Mouse (Mus musculus) heart, embryonic 15.5 days (tissue): ENCODE results near the gene Mfng. TPM values are rescaled to one million over a fixed set of nuclear protein-coding genes. Genes with fewer than 3 reads are reported as not detected.

Experiments
- ATAC-seq: fragments of 200-750 bp; cut with Nextera tagmentation; replicated peaks from 2 replicates; pipeline ENCODE4 v1.8.0; 2017; ENCODE audit warnings: low read depth, moderate TSS enrichment; ENCODE audit not compliant: insufficient number of reproducible peaks, insufficient read depth, low FRiP score
- H3K27ac ChIP-seq: fragments of 300-500 bp; sonication (generic); 2 replicates; pipeline ENCODE4 v1.5.1; 2015; ENCODE audit warnings: mild to moderate bottlenecking, inconsistent platforms
- H3K27me3 ChIP-seq: fragments of 300-500 bp; sonication (generic); 2 replicates; pipeline ENCODE4 v1.6.1; 2015; ENCODE audit warnings: inconsistent platforms
- H3K36me3 ChIP-seq: fragments of 300-500 bp; sonication (generic); 2 replicates; pipeline ENCODE4 v1.6.1; 2015; ENCODE audit warnings: mild to moderate bottlenecking, inconsistent platforms
- H3K4me1 ChIP-seq: fragments of 300-500 bp; sonication (generic); replicated peaks from 2 replicates; pipeline ENCODE4 v1.6.1; 2015; ENCODE audit warnings: inconsistent platforms
- H3K4me2 ChIP-seq: fragments of 300-500 bp; sonication (generic); 2 replicates; pipeline ENCODE4 v1.6.1; 2015; ENCODE audit warnings: inconsistent platforms, mild to moderate bottlenecking, moderate library complexity
- H3K4me3 ChIP-seq: fragments of 300-500 bp; sonication (generic); 2 replicates; pipeline ENCODE4 v1.5.1; 2015; ENCODE audit warnings: mild to moderate bottlenecking, inconsistent platforms
- H3K9ac ChIP-seq: fragments of 300-500 bp; sonication (generic); 2 replicates; pipeline ENCODE4 v1.6.1; 2015; ENCODE audit warnings: mild to moderate bottlenecking, inconsistent platforms
- H3K9me3 ChIP-seq: fragments of 300-500 bp; sonication (generic); replicated peaks from 2 replicates; pipeline ENCODE4 v1.6.1; 2016; ENCODE audit warnings: inconsistent platforms
- WGBS: fragments of 180-500 bp; shearing (Covaris S2); methylation state at CpG from one replicate; pipeline ENCODE4 v1.1.7; 2015; ENCODE audit warnings: mixed read lengths; 5-methylcytosine and 5-hydroxymethylcytosine counted together
- polyA plus RNA-seq: library from polyadenylated mRNA; unstranded; fragments of >200 nt; fragmentation: Nextera tagmentation; extraction: Ambion mirVana; gene quantifications from 2 replicates; pipeline ENCODE4 v1.2.1, GENCODE M21; 2015

Mfng gene
- polyA plus RNA-seq, 1 experiment from 2014 or later, result 13.6 TPM

DNA sequence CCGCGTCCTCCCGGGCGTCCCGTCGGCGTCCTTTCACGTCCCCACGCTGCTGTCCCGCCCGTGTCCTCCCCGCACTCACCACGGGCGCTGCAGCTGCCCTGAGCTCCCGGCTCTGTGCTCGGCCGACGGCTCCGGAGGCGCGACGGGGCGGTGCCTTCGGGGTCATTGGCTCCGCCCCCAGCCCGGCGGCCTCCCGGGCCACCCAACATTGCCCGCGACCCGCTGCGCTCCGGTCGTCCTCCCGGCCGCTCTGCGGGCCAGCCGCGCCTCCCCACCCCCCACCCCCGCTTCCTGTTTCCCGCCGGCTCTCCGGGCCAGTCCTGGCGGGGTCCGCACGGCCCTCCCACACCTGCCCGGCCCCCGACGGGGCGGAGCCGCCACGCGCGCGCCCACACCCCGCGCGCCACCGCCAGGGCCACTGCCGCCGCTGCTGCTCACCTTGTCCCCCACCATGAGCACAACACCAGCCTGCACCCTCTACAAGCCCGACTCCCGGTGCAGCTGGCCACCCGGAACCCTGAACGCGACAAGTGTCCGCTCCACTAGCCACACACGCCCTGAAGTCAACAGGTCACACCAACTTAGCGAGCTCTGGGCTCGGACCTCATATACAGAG is 29.6 kb upstream of the Mfng start, which contains the start of gene Card10:
Card10 (minus strand) TSS at position 267 of the 616 bp plus-strand sequence.
- Histone ChIP-seq H3K9me3 (no peaks in the 10 kb centered on the region), H3K27me3 (peaks cover 13% of the 10 kb centered on the region), H3K4me2 (peak within 1 kb of the TSS; percentile 92), H3K4me1 (peaks cover 58% of the 10 kb centered on the region), H3K36me3 (no peaks in the 10 kb centered on the region), H3K27ac (peak within 1 kb of the TSS; percentile 78), H3K9ac (peak within 1 kb of the TSS; percentile 69), H3K4me3 (peak within 1 kb of the TSS; percentile 66)
- ATAC-seq, result peak; percentile 69
- under 1% methylated on average over 69 of the region's 70 CpGs for WGBS

DNA sequence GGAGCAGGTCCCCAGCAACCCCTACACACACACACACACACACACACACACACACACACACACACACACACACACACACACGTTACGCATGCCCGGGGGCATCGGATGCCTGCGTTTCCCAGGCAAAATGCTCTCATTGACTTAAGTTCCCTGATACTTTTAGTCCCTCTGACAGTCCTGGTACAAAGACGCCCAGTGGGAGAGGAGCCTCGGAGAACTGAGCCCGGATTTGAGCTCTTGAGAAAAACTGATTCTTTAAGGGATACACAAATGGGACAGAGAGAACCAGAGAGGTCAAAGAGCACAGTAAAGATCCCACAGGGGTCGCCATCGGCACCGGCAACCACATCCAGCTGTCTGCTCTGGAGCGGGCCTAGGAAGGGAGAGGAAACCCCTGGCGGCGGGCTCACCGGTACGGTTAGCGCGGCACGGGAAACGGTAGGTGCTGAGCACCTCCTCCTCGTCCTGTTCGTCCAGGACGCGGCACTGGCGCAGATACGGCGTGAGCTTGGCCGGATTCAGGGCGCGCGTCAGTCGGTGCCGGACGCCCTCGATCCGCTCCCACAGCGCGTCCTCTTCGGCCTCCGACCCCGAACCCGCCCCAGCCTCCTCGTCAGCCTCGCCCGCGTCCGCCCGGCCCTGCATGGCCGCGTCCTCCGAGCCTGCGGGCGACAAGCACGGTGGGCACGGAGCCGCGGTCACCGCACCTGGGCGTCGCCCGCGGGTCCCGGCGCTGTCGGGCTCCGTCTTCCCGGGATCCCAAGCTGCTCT is 28.9 kb upstream of the Mfng start:
- H3K9ac ChIP-seq, result peak overlapping the region; percentile 69
- peak overlapping the region; percentile 92 for H3K4me2 ChIP-seq
- peaks cover 57% of the 10 kb centered on the region for H3K4me1 ChIP-seq
- H3K36me3 ChIP-seq, result no peaks in the 10 kb centered on the region
- peak overlapping the region; percentile 66 for H3K4me3 ChIP-seq
- 5% methylated on average over 66 of the region's 67 CpGs for WGBS
- H3K9me3 ChIP-seq, result no peaks in the 10 kb centered on the region
- peak overlapping the region; percentile 78 for H3K27ac ChIP-seq
- 0 out of 2 replicates have a peak, but pooled peaks have one; percentile 16 for ATAC-seq
- H3K27me3 ChIP-seq, result peaks cover 12% of the 10 kb centered on the region

DNA sequence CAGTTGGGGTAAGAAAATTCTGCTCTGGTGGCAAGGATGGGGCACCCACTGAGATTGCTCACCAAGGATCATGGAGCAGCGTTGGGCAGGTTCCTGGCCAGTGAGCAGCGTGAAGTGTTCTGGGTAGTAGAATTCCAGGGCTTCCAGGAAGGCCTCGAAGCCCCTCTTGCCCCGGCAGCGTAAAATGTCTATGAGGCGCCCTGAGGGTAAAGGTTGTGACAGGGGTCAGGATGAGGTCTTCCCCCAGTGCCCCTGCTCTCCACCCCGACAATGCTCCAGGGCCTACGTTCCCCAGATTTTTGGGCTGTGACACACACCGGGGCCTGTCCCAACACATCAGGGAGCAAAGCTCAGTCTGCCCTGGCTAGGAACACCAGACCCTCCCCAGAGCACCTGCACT is 28.3 kb upstream of the Mfng start:
- peaks cover 55% of the 10 kb centered on the region for H3K4me1 ChIP-seq
- H3K9me3 ChIP-seq, result no peaks in the 10 kb centered on the region
- peak overlapping the region; percentile 66 for H3K4me3 ChIP-seq
- H3K27me3 ChIP-seq, result peaks cover 12% of the 10 kb centered on the region
- no peaks in the 10 kb centered on the region for H3K36me3 ChIP-seq
- H3K9ac ChIP-seq, result peak overlapping the region; percentile 69; the same call in 1 of the 2 replicates
- ATAC-seq, result no peak
- H3K4me2 ChIP-seq, result peak overlapping the region; percentile 92
- WGBS, result 77% methylated on average over 9 of the region's 9 CpGs
- 0 out of 2 replicates have a peak overlapping the region, but pooled peaks have one; percentile 78 for H3K27ac ChIP-seq

DNA sequence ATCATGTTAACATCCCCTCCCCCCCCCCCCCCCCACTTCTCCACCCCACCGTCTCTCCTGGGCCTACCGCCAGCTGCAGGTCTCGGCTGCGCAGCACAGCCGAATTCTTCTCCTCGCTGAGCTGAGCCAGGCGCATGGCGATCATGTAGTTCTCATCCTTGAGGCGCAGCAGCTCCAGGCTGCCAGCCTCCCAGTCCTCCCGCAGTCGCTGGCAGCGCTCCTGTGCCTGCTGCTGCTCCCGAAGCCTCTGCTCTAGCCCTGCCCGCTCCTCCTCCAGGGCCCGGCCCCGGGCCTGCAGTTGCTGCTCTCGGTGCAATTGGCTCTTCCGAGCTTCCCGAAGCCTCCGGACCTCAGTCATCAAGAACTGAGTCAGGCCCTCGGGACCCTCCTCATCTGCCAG is 25.8 kb upstream of the Mfng start:
- Histone ChIP-seq H3K27me3 (peaks cover 12% of the 10 kb centered on the region), H3K27ac (no peak overlapping the region), H3K4me1 (peaks cover 61% of the 10 kb centered on the region)

DNA sequence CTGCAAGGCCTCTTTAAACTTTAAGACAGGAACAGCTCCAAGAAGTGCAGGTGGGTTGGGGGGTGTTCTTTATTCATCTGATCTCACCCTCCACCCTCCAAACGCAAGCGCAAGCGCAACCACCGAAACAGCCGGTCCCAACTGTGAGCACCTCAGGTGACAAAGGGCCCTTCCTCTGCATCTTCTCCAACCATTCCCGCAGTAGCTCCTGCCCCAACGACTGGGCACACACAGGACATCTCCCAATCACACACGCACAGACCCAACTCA is 23.7 kb upstream of the Mfng start:
- 79% methylated on average over 8 of the region's 8 CpGs for WGBS
- Histone ChIP-seq H3K9ac (no peak overlapping the region), H3K4me2 (no peak overlapping the region), H3K27me3 (peaks cover 12% of the 10 kb centered on the region), H3K36me3 (peaks cover 2% of the 10 kb centered on the region; the same call in 1 of the 2 replicates), H3K4me3 (no peak overlapping the region), H3K4me1 (peaks cover 42% of the 10 kb centered on the region), H3K9me3 (no peaks in the 10 kb centered on the region), H3K27ac (no peak overlapping the region)
- ATAC-seq, result no peak

More for the DNA sequence above, 25.8 kb upstream of the Mfng start:
- ATAC-seq, result no peak
- no peaks in the 10 kb centered on the region for H3K9me3 ChIP-seq
- no peaks in the 10 kb centered on the region for H3K36me3 ChIP-seq
- H3K4me2 ChIP-seq, result peak overlapping the region; percentile 6; the same call in 1 of the 2 replicates
- H3K9ac ChIP-seq, result no peak overlapping the region
- H3K4me3 ChIP-seq, result no peak overlapping the region
- 46% methylated on average over 21 of the region's 21 CpGs for WGBS

DNA sequence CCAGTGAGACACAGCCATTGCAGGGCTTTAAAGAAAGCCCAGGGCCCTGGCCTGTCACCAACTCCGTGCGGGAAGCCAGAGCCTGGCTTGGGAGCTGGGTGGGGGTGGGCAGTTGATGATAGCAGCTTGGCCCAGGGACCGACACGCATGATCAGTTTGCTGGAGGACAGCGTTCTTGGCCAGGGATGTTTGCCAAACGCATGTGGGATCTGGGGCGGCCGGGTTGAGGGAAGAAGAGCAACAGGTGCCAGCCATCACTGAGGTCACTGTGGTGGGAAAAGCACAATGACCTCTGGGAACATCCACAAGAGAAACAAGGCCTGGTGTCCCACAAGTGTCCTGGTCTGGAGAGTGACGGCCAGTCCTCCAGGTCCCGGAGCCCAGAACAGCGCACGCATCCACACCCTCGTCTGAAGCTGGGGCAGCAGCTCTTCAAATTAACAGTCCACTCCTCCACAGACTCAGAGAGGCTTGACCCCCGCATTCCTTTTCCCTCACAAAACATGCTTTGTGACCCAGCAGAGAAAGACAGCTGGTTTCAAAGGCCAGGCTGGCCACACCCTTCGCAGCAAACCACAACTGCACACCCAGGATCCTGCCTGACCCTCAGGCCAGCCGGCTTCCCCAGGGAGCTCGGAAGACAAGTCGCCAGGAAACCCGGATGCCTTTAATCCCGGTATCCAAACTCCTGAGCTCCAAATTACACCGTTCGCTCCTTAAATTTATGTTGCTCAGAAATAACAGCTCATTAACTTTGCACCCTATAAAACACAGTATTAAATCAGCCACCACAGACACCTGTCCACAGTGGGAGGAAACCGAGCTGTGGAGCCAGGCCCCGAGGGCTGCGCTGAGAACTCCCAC is 23.2 kb upstream of the Mfng start:
- no peaks in the 10 kb centered on the region for H3K9me3 ChIP-seq
- ATAC-seq, result peak; percentile 74
- peaks cover 38% of the 10 kb centered on the region for H3K4me1 ChIP-seq
- peak overlapping the region; percentile 21; the same call in 1 of the 2 replicates for H3K4me2 ChIP-seq
- H3K4me3 ChIP-seq, result no peak overlapping the region
- 40% methylated on average over 25 of the region's 25 CpGs for WGBS
- H3K27ac ChIP-seq, result peak overlapping the region; percentile 60
- peaks cover 3% of the 10 kb centered on the region; the same call in 1 of the 2 replicates for H3K36me3 ChIP-seq
- H3K9ac ChIP-seq, result peak overlapping the region; percentile 14; the same call in 1 of the 2 replicates
- H3K27me3 ChIP-seq, result peaks cover 8% of the 10 kb centered on the region

DNA sequence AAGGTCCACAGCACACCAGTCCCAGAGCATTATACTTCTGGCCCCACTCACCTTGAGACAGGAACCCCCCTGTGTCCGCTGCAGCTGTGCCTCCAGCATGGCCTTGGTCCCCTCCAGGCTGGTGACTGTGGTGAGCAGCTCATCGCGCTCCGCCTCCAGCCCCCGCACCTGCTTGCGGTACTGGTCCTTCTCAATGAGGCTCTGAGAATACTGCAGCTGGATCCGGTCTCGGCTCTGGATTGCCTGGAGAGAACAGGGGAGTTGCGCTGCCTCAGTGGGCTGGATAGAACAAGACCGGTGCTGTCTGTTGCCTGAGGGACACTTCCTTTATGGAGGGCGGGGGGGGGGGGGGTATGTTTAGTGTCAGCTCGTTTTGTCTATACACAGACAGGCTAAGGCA is 17.7 kb upstream of the Mfng start:
- H3K9ac ChIP-seq, result no peak overlapping the region
- H3K4me3 ChIP-seq, result no peak overlapping the region
- H3K9me3 ChIP-seq, result no peaks in the 10 kb centered on the region
- WGBS, result 82% methylated on average over 12 of the region's 12 CpGs
- H3K27me3 ChIP-seq, result no peaks in the 10 kb centered on the region
- H3K27ac ChIP-seq, result peak overlapping the region; percentile 65
- peaks cover 3% of the 10 kb centered on the region; the same call in 1 of the 2 replicates for H3K36me3 ChIP-seq
- H3K4me1 ChIP-seq, result peaks cover 45% of the 10 kb centered on the region
- ATAC-seq, result no peak
- H3K4me2 ChIP-seq, result no peak overlapping the region

DNA sequence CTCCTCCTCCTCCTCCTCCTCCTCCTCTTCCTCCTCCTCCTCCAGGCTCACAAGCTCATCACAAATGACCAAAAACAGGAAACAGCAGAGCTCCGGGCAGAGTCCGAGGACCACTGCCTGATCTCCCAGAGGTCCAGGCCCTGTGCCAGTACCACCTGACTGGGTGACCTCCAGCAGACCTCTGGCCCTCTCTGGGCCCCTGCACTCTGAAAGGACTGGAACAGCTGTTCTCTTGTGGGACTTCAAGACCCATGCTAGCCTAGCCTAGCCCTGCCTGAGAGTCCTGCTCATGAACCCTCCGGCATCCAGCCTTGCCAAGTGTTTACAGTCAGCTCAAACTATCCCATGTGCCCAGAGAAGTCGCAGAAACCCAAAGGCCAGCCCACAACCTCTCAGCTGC is 17.2 kb upstream of the Mfng start:
- H3K27ac ChIP-seq, result peak overlapping the region; percentile 65
- ATAC-seq, result no peak; the same call in 1 of the 2 replicates

DNA sequence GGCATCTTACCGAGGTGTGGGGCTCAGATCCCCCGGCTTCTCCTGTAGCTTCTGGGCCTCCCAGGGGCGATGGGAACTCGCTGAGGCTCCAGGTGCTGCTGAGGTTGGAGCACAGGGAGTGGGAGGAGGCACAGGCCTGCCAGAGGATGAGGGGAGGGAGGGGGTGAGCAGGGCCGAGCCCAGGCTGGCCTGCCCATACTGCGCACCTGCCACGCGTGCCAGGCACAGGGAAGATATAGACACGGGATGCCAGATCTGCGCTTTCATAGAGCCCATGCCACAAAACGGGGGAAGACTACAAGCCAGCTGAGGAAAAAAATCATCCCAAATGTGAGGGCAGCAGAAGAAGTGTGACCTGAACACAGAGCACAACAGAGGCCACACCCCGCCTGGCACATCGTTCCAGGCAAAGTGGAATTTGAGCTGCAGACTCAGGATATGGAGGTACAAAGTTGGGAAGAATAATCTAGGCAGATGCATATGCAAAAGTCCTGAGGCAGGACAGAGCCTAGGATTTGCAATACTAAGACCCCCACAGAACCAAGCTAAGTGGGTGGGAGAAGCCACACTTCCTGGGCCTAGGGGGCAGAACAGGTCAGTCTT is 16.5 kb upstream of the Mfng start:
- Histone ChIP-seq H3K4me2 (no peak overlapping the region), H3K27ac (peak overlapping the region; percentile 54; the same call in 1 of the 2 replicates), H3K9ac (no peak overlapping the region), H3K4me3 (no peak overlapping the region), H3K36me3 (peaks cover 3% of the 10 kb centered on the region; the same call in 1 of the 2 replicates), H3K9me3 (no peaks in the 10 kb centered on the region), H3K27me3 (no peaks in the 10 kb centered on the region), H3K4me1 (peaks cover 38% of the 10 kb centered on the region)
- 81% methylated on average over 13 of the region's 13 CpGs for WGBS
- ATAC-seq, result no peak

More for the DNA sequence above, 17.2 kb upstream of the Mfng start:
- H3K9ac ChIP-seq, result no peak overlapping the region
- peaks cover 44% of the 10 kb centered on the region for H3K4me1 ChIP-seq
- 30% methylated on average over 4 of the region's 4 CpGs for WGBS
- H3K36me3 ChIP-seq, result peaks cover 3% of the 10 kb centered on the region; the same call in 1 of the 2 replicates
- H3K9me3 ChIP-seq, result no peaks in the 10 kb centered on the region
- no peaks in the 10 kb centered on the region for H3K27me3 ChIP-seq
- no peak overlapping the region for H3K4me2 ChIP-seq
- no peak overlapping the region for H3K4me3 ChIP-seq

DNA sequence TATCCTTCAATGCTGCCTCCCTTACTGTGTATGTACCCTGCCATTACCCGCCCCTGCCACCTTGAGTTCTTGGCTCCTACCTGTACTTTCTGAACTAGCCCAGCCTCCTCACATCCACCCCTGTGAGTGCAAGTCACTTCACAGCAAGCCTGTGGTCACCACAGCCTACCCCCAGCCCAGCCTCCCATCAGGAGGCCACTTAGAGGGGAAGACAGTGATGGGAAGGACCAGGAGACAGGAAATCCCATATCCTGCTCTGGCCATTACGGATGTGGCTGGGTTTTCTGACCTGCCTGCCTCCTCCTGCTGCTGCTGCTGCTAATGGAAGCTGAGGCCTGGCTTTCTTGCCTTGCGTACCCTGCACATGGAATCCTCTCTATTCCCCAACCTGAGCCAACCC is 14.8 kb upstream of the Mfng start:
- Histone ChIP-seq H3K27ac (peak overlapping the region; percentile 62), H3K27me3 (no peaks in the 10 kb centered on the region), H3K9ac (no peak overlapping the region), H3K4me2 (no peak overlapping the region), H3K4me3 (no peak overlapping the region), H3K4me1 (peaks cover 38% of the 10 kb centered on the region), H3K36me3 (peaks cover 3% of the 10 kb centered on the region; the same call in 1 of the 2 replicates), H3K9me3 (no peaks in the 10 kb centered on the region)
- no peak for ATAC-seq
- 63% methylated on average over 3 of the region's 3 CpGs for whole genome bisulfite sequencing
